Mouse (Mus musculus): ENCODE data around the gene Lrrc38.

Gene Lrrc38

DNA sequence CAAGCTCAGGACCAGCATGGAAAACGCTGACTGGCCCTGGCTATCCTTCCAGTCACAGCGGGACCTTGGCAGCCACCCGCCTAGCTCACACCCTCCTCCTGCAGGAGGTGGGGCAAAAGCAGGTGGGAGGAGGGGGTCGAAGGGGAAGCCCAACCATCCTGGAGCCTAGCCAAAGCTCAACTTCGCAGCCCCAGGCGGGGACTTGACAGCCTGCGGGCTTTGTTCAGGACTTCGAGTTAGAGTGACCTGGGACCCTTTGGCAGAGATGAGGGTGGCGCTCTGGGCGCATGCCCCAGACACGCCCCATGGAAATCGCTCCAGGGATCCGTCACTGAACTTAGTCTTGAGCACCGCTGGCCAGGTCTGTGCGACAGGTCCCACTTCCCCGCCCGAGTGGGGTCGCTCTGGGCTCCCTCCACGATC is at the start of gene Lrrc38:
Gene Lrrc38, plus strand, starts transcription at position 274 of the 423 bp plus-strand sequence.
- POLR2A ChIA-PET = interaction anchor here (0.6 to 2.3 kb wide), 17 partner anchors 9 to 643 kb away, joined by 3 to 7 read pairs (median 3); partner anchors contain the start of gene Pramef8 (in 1 of the 4)
- CTCF ChIA-PET = interaction anchor here (0.6 to 1.7 kb wide), 8 partner anchors 10 to 1342 kb away, joined by 3 to 8 read pairs (median 4); no protein-coding TSS in a partner anchor

DNA sequence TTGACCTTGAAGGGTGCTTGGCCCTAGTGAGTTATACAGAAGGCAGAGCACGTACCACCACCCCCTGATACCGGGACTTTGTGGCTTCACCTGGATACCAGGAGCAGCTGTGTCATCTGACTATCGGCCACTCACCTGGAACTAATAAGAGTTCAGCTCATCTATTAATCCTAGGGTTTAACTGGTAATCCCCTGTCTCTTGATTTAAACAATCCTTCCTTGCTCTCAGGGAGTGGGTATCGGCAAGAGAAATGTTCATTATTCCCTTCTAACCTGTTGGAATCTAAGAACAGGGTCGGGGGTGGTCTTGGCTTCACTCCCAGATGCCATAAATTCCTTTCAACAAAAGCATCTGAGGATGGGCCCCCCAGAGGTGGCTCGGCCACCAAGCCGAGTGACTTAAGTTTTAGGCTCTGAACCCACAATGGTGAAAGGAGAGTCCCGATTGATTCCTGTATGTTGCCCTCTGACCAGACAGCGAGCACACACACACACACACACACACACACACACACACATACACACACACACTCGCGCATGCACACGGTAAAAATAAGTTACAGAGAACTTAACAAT is 49.4 kb upstream of the Lrrc38 start:
- POLR2A ChIA-PET = interaction anchor here (0.6 to 9.6 kb wide), 42 partner anchors 7 to 1965 kb away, joined by 3 to 207 read pairs (median 4); partner anchors contain the start of gene Lrrc38 (in 1 of the 4)
- CTCF ChIA-PET = interaction anchor here (0.6 to 3.0 kb wide), 11 partner anchors 11 to 348 kb away, joined by 3 to 11 read pairs (median 6); no protein-coding TSS in a partner anchor

DNA sequence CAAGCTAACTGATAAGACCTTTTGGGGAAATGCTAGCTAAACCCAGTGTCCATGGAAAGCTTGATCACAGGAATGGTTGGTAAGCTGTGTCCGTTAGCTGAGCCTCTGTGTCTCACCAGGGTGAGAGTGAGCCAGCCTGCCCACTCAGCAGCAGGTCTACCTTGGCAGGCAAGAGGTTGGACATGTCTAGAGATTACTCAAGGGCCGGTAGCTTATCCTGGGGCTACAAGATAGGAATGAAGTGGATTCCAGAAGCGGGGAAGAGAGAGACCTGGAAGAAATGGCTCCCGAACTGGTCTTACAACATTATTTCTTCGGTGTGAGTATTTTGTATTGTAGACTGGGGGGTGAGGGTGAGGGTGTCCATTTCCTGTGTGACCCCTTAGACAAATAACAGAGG is 48.5 kb upstream of the Lrrc38 start:
- CTCF ChIA-PET = interaction anchor here (0.5 to 3.0 kb wide), 11 partner anchors 10 to 349 kb away, joined by 3 to 11 read pairs (median 5); no protein-coding TSS in a partner anchor
- POLR2A ChIA-PET = interaction anchor here (0.6 to 9.6 kb wide), 28 partner anchors 9 to 1964 kb away, joined by 3 to 207 read pairs (median 4); partner anchors contain the start of gene Lrrc38 (in 1 of the 4)

DNA sequence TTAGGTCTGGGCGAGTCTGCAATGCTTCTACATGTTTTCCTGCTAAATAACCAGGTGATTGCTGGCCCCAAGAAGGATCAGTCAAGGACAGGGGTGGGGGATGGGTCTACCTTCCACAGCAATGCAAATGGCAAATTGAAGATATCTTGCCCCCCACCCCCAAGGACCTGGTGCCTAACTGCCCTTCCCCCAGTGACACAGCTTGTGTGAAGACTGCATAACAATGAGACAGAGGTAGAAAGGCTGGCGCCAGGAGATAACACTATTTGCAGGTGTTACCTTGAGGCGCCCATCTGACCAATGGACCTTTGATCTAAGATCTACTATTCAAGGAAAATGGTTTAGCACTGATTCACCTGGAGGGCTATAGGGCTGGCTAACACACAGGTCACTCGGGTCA is 47.7 kb upstream of the Lrrc38 start:
- CTCF ChIA-PET = interaction anchor here in 3 of 4 experiments (0.6 to 3.0 kb wide), 6 partner anchors 9 to 100 kb away, joined by 3 to 11 read pairs (median 4); no protein-coding TSS in a partner anchor
- POLR2A ChIA-PET = interaction anchor here in 2 of 4 experiments (0.6 to 9.6 kb wide), 14 partner anchors 9 to 1241 kb away, joined by 3 to 207 read pairs (median 3); no protein-coding TSS in a partner anchor

DNA sequence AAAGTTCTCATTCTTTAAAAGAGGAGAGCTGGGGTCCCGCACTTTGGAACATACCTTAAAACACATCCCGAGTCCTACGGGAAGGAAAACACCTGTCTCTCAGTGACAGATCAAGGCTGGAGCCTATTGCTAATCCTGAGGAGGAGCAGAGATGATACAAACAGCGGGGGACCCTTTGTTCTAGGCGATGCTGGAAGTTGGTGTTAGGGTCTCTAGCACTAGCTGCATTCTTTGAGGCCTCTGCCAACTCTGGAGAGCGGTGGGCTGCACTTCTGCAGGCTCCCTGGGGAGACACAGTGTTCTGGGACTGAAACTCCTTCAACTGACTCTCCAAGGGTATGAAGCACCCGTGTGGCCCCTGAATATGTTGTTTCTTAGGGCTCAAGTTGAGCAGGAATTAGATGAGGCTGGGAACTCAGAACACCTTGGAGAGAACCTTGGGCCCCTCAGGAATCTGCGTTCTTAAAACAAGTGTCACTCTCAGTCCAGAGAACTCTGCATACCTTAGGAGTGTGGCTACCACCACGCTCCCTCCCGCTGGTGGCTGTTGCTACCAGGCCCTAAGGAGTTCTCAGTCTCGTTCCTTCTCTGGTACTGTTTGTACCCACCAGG is 47.2 kb upstream of the Lrrc38 start:
- CTCF ChIA-PET = interaction anchor here in 3 of 4 experiments (0.6 to 3.0 kb wide), 5 partner anchors 9 to 100 kb away, joined by 3 to 10 read pairs (median 4); no protein-coding TSS in a partner anchor
- POLR2A ChIA-PET = interaction anchor here in 2 of 4 experiments (0.6 to 9.6 kb wide), 13 partner anchors 9 to 1241 kb away, joined by 3 to 207 read pairs (median 3); no protein-coding TSS in a partner anchor

DNA sequence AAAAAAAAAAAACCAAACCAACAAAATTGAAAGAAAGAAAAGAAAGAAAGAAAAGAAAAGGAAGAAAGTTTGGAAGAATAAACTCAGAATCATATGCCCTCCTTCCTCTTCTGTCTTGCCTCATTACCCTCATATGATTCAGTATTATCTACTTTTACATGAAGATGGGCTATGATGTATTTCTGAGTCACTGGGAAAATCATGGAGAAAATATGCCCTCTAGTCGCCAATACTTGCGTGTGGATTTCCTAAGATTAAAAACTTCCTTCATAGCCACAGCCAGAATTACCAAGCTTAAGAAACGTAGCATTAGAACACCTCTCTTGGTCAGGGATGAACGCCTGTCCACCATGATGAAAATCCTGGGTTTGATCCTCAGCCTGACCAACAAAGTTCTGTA is 44.5 kb upstream of the Lrrc38 start:
- POLR2A ChIA-PET = interaction anchor here in 2 of 4 experiments (0.6 to 6.2 kb wide), 6 partner anchors 7 to 65 kb away, joined by 3 to 64 read pairs (median 9); partner anchors contain the start of gene Pdpn (in 2 of the 2)

DNA sequence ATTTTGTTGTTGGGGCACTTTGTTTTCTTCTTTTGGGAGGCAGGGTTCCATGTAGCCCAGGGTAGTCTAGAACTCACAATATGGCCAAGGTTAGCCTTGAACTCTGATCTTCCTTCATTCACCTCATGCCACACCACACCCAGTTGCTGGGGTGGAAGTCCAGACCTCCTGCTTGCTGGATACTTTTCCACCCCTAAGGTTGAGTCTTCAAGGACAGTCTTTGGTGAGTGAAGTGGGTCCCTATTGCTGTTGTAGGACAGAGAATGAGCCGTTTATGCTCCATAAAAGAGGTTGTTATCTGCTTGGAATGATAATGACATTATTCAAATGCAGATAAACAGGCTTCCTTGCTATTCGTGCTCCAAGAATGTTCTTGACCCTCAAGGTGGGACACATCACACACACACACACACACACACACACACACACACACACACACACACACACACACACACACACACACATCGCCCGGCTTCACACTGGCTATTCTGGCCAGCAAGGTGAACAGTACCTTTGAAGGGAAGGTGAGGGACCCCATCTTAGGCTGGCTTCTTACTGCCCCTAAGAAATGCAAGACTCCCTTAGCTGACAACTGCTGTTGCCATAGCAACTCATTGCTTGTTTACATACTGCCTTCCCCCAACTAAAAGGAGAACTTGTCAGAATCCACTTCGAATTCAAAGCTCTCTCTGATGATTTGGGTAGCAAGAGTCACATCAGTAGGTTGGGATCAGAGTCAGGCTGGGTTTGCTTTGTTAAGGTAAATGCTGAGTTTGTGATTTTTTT is 43.4 kb upstream of the Lrrc38 start:
- CTCF ChIA-PET = interaction anchor here in 3 of 4 experiments (0.7 to 1.4 kb wide), 7 partner anchors 13 to 1735 kb away, joined by 3 to 8 read pairs (median 5); no protein-coding TSS in a partner anchor
- POLR2A ChIA-PET = interaction anchor here in 3 of 4 experiments (0.6 to 6.2 kb wide), 40 partner anchors 9 to 1425 kb away, joined by 3 to 64 read pairs (median 4); partner anchors contain the start of gene Pdpn (in 2 of the 3)

More for the DNA sequence above, 44.5 kb upstream of the Lrrc38 start:
- CTCF ChIA-PET = interaction anchor here in 1 of 4 experiments (1.1 kb wide), 1 partner anchor 25 kb away, joined by 3 read pairs; no protein-coding TSS in a partner anchor

DNA sequence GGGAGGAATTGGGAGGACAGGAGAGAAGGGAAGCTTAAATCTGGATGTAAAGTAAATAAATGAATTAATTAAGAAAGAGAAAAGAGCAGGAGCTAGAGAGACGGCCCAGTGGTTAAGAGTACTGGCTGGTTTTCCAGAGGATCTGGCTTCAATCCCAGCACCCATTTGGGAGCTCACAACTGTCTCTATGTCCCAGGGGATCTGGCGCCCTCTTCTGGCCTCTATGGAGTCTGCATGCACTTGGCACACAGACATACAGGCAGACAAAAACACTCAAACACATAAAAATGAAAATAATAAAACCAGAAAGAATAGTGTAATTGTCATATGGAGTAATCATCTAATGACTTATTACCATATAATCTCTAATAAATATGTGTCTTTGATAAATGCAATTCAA is 38.2 kb upstream of the Lrrc38 start:
- POLR2A ChIA-PET = interaction anchor here (0.5 to 2.4 kb wide), 31 partner anchors 9 to 1862 kb away, joined by 3 to 22 read pairs (median 4); partner anchors contain the start of genes Pdpn (in 3 of the 4) and Lrrc38 (in 1 of the 4)
- CTCF ChIA-PET = interaction anchor here (0.5 to 2.4 kb wide), 64 partner anchors 9 to 729 kb away, joined by 3 to 21 read pairs (median 4); partner anchors contain the start of genes Pdpn (in 2 of the 4) and Lrrc38 (in 1 of the 4)

DNA sequence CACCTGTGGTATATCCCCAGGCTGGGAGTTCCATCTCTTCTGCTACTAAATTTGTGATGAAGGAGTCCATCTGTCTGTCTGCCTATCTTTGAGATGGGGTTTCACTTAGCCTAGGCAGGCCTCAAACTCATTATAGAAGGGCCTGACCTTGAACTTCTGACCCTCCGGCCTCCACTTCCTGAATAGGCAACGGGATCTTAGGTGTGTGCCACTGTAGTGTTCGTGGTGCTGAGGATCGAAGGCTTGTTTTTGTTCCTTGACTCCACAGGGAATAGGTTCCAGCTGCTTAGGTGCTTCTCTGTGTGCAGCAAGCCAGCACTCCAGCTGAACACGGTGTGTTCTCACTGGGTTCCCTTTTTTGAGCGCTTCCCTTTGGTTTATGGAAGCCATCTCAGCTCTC is 36.3 kb upstream of the Lrrc38 start:
- CTCF ChIA-PET = interaction anchor here in 3 of 4 experiments (0.6 to 1.7 kb wide), 3 partner anchors 28 to 182 kb away, joined by 4 to 8 read pairs (median 6); no protein-coding TSS in a partner anchor
- POLR2A ChIA-PET = interaction anchor here in 2 of 4 experiments (0.5 to 1.9 kb wide), 6 partner anchors 11 to 67 kb away, joined by 3 to 13 read pairs (median 4); partner anchors contain the start of gene Pdpn (in 1 of the 2)

DNA sequence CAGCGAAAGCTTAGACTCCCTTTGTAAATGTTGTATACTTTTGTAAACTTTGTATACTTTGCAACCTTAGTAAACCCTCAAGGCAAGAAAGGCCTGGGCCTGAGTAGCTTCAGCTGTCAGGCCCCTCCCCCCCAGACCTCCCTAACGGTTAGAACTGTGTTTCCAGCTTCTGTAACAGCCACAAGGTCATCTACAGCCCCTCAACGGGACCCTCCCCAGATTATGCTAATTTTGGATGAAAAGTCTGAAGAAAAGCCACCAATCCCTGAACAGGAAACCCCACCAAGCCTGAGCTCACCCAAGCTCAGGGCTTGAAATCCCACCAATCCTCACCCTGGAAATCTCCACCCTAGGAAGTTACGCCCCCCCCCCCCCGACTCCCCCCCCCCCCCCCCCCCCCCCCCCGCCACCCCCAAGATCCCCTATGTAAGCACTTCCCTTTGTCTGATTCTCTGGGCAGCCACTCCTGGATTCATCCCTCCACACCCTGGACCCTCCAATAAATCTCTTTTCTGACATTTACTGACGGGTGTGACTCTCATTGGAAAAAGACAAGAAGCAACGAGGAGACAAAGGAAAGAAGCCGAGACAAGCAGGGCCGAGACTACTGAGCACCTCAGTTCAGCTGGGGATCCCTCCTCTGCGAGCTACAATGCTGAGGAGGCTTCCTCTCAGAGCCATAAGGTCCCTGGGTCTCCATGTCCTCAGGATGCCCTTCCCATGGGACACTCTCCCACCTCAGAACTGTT is 25.2 kb upstream of the Lrrc38 start:
- POLR2A ChIA-PET = interaction anchor here in 3 of 4 experiments (0.6 to 1.7 kb wide), 27 partner anchors 10 to 1254 kb away, joined by 3 to 9 read pairs (median 3); partner anchors contain the start of genes Lrrc38 (in 1 of the 3) and Pdpn (in 1 of the 3)

DNA sequence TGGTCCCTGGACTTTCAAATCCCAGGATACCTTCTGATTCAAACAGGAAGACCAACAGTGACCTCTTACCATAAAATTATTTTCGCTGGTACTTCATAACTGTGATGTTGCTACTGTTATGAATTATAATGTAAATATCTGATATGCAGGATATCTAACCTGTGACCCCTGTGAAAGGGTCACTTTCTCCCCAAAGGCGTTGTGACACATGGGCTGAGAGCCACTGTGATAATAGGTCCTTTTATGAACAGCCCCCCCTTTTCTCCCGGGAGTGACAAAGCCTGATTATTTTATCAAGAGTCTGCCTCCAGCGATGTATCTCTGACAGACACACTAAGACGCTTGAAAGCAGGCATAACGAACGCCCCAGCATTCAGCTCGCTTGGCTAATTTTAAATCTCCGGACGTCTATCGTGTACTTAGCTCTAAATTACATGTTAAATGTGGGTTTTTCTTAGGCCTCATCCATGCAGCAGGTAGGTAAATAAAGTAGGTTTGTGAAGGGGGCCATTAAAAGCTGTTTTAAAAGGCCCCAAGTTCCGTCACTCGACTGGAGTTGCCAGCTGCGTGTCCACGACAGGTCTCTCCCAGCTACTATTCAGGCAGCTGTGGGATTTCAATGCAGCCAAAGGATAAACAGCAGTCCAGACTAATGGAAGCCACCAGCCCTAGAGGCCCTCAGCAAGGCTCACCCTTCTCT is 24.5 kb upstream of the Lrrc38 start:
- ChIA-PET CTCF (interaction anchor here (0.6 to 2.6 kb wide), 28 partner anchors 10 to 1560 kb away, joined by 3 to 16 read pairs (median 4); partner anchors contain the start of genes Lrrc38 (in 1 of the 4) and Pdpn (in 1 of the 4)), POLR2A (interaction anchor here in 3 of 4 experiments (0.7 to 1.7 kb wide), 21 partner anchors 9 to 1254 kb away, joined by 3 to 9 read pairs (median 3); partner anchors contain the start of gene Pdpn (in 1 of the 3))

More for the DNA sequence above, 25.2 kb upstream of the Lrrc38 start:
- CTCF ChIA-PET = interaction anchor here (0.6 to 2.6 kb wide), 21 partner anchors 12 to 382 kb away, joined by 3 to 16 read pairs (median 4); partner anchors contain the start of genes Lrrc38 (in 2 of the 4) and Pdpn (in 1 of the 4)

DNA sequence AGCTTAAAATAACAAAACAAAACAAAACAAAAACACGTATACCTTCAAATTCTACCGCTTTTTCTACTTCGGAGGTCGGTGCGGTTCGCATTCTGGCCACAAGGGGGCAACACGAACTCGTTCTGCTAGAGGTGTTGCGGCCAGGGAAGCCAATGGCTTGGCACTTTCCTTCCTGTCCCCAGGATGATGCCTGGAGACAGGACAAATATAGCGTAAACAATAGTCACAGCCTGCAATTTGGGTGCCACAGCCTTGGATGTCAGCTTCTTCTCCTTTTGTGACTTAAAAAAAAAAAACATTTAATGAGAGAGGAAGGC is 24.0 kb upstream of the Lrrc38 start:
- ChIA-PET CTCF (interaction anchor here (0.6 to 2.6 kb wide), 22 partner anchors 10 to 1560 kb away, joined by 3 to 16 read pairs (median 4); partner anchors contain the start of genes Lrrc38 (in 1 of the 4) and Pdpn (in 1 of the 4)), POLR2A (interaction anchor here in 3 of 4 experiments (0.8 to 1.7 kb wide), 7 partner anchors 14 to 55 kb away, joined by 3 to 7 read pairs (median 4); no protein-coding TSS in a partner anchor)

DNA sequence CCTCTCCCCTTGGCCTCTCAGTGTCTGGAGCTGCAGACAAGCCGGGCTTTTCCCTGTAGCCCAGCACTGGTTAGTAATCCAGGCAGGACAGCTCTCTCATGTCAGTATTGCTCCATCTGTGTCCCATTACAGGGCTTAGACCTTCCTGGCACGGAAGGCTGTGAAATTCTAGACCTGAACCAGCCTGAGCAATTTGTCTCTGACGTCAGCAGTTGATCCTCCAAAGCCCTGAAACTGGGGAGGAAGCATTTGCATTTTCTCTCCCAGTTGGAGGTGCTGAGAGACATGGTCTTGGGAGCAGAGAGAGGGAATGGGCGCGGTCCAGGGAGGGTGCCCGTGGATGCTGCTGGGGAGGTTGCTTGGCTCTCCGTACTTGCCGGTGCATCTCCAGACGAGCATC is 19.0 kb upstream of the Lrrc38 start:
- ChIA-PET CTCF (interaction anchor here in 1 of 4 experiments (0.7 to 0.9 kb wide), 2 partner anchors 30 to 51 kb away, joined by 3 read pairs; no protein-coding TSS in a partner anchor), POLR2A (interaction anchor here in 1 of 4 experiments (0.6 kb wide), 1 partner anchor 89 kb away, joined by 4 read pairs; no protein-coding TSS in a partner anchor)

DNA sequence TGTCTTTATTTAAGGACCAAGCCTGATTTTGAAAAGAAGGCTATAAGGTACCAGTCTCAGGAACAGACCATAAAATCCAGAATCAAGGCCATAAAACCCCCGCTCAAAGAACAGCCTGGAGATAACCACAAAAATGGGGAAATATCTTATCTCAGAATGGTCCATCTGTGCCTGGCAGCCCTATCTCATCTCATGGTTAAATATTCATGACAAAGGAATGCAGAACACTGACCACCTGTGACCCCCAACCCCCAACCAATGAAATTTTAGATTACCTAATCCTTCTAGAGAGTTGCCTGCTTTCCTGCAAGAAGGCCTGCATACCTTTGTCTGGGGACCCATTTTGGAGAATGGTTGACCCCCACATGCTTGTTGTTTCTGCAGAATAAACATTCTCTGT is 17.8 kb upstream of the Lrrc38 start:
- POLR2A ChIA-PET = no interaction called here
- CTCF ChIA-PET = no interaction called here

DNA sequence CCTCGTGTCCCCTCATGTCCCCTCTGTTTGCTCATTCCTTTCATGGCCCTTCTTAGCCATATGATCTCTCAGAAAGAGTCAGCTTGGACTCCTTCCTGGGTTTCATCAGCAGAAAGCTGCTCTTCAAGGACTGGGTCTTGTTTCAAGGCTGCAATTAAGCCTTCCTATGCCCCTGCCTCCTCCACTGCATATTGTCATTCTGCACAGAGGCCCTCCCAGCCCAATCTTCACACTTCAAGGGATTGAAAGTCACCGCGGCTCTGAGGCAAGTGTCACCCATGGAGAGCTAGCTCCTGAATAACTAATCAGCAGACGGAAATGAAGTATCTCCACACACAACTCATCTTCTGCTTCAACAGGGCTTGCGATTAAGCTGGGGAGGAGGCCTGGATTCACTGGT is 15.4 kb upstream of the Lrrc38 start:
- CTCF ChIA-PET = interaction anchor here in 2 of 4 experiments (0.7 to 0.9 kb wide), 2 partner anchors 47 to 301 kb away, joined by 4 to 6 read pairs; no protein-coding TSS in a partner anchor
- POLR2A ChIA-PET = interaction anchor here in 2 of 4 experiments (1.0 to 1.4 kb wide), 4 partner anchors 10 to 40 kb away, joined by 3 to 7 read pairs (median 4); no protein-coding TSS in a partner anchor

All from embryonic stem cell, embryonic (primary cell).